Mouse (Mus musculus) liver, postnatal 0 days (tissue): ENCODE measurements around the gene Mon1b.

Experiments
- CTCF ChIP-seq: sonication (generic); IDR thresholded peaks from 2 replicates; pipeline ENCODE4 v1.5.1; 2016; ENCODE audit warnings: antibody characterized with exemption, low read depth
- EP300 ChIP-seq: IDR thresholded peaks from 2 replicates; pipeline ENCODE4 v1.6.1; 2016; ENCODE audit warnings: antibody characterized with exemption, low read depth, mild to moderate bottlenecking

- TF ChIP-seq CTCF = no peak
- no peak for TF ChIP-seq EP300
Observed at GRCm38 (mm10) chr8:113687889-113688542, 52.6 kb downstream of the Mon1b start.
